Mouse (Mus musculus): ENCODE measurements at regions not wholly inside any gene's neighbourhood (a gene's known extent, or its start where the extent isn't known, plus 50 kb on each side); places are given as distances from the start of the nearest gene placed in this dataset.

GRCm38 (mm10) chr2:84261481-84261880, 163.7 kb downstream of the Calcrl start:
- in situ Hi-C loops (cut with MboI; ENCODE audit: unreplicated experiment in 2 of 2), result no loop called here

GRCm38 (mm10) chr2:84264485-84264884, 160.7 kb downstream of the Calcrl start:
- in situ Hi-C loops (cut with MboI; ENCODE audit: unreplicated experiment in 2 of 2), result no loop called here

GRCm38 (mm10) chr2:84265002-84265401, 160.2 kb downstream of the Calcrl start:
- in situ Hi-C loops (cut with MboI; ENCODE audit: unreplicated experiment in 2 of 2), result no loop called here

GRCm38 (mm10) chr2:84266158-84266557, 159.1 kb downstream of the Calcrl start:
- in situ Hi-C loops (cut with MboI; ENCODE audit: unreplicated experiment in 2 of 2), result no loop called here

- in situ Hi-C loops (cut with MboI; ENCODE audit: unreplicated experiment in 2 of 2), result no loop called here
Measured at GRCm38 (mm10) chr2:84266883-84267554, 158.2 kb downstream of the Calcrl start.

GRCm38 (mm10) chr2:84274038-84274724, 151.0 kb downstream of the Calcrl start:
- in situ Hi-C loops (cut with MboI; ENCODE audit: unreplicated experiment in 2 of 2), result no loop called here

- in situ Hi-C loops (cut with MboI; ENCODE audit: unreplicated experiment in 2 of 2), result loop anchor here (25.0 kb wide), 1 partner anchor 265 kb away; no protein-coding TSS in a partner anchor
Measured at GRCm38 (mm10) chr2:84277181-84277580, 148.0 kb downstream of the Calcrl start.

Measured in v-Abl transformed pro-B cells (cell line).